Mouse (Mus musculus) spleen, postnatal 4 days (tissue): ENCODE results near the gene 9330182L06Rik.
A peak's percentile ranks its signal among the peaks of the same experiment; 100 is the strongest.

Experiments
- DNase-seq, 2 experiments: peaks; one replicate each; pipeline ENCODE4 v3.0.0; 2022; ENCODE audit warnings: low spot score in 2 of 2

Gene 9330182L06Rik

DNA sequence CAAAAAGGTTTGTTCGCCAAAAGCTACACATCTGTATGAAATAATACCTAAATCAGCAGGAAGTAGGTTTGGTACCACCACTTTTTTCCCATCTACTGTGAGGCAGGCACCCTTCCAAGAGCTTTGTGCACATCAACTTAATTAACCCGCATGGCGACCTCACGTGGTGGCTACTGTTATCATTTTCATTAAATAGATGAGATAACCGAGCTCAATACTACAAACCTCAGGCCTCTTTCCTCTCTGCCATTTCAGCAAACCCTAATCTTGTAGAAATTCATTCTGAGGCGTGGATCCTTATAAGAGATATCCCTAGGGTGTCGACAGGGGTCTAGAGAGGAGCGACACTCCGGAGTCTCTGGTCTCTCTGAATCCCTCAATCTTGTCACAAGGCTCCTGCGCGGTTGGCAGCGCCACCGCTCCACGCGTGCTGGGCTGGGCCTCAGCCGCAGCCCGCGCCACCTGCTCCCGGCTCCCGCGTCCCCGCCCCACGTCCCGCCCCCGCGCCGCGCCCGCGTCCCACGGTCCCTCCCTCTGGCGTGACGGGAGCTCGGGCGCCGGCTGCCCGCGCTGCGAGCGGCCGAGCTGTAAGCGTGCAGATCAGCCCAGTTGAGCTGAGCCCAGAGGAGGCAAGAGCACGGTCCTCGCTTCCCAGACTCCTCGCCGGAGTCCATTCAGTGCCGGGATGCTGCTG lies at the start of gene 9330182L06Rik:
TSS of gene 9330182L06Rik (plus strand) at position 533 of the 694 bp plus-strand sequence.
- peak in 1 of 2 experiments; percentile 61 for DNase-seq

DNA sequence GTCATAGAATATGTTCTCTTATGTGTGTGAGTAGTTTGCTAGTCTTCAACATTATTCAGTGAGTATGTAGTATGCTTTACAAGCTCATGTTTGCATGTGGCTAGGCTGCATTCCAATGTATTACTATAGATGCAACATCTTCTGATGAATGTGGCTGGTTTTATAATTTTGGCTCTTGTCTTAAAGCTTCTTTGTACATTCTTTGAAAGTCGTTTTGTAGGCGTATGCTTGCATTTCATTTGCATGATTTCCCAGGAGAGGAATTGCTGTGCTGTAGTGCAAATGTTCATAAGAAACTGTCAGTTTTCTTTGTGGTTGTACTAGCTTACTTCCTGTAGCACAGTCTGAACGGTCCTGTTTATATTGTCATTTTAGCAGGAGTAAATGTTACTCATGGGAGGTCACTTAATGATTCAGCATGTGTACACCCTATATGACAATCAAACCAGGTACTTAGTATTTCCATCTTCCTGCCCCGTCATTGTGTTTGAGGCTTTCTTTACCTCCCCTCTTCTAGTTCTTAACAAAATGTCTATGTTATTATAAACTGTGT lies 38.4 kb upstream of the 9330182L06Rik start:
- DNase-seq, result no peak

DNA sequence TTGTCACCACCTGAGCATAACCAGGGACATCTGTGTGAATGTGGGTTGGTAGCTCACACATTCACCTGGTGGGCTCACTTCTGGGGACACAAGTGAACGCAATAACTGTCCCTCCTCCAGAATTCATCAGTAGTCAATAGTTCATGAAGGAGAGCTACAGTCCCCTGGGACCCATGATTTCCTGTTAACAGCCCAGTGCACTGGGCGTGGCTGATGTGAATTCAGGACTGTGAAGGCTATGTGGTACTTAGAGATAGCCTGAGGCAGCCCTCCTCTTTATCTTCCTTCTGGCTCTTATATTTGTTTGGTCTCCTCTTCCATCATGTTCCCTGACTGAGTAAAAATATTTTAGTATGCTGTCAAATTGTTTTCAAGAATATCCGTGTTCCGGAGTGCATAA lies 1.6 kb upstream of the 9330182L06Rik start:
- DNase-seq, result no peak

DNA sequence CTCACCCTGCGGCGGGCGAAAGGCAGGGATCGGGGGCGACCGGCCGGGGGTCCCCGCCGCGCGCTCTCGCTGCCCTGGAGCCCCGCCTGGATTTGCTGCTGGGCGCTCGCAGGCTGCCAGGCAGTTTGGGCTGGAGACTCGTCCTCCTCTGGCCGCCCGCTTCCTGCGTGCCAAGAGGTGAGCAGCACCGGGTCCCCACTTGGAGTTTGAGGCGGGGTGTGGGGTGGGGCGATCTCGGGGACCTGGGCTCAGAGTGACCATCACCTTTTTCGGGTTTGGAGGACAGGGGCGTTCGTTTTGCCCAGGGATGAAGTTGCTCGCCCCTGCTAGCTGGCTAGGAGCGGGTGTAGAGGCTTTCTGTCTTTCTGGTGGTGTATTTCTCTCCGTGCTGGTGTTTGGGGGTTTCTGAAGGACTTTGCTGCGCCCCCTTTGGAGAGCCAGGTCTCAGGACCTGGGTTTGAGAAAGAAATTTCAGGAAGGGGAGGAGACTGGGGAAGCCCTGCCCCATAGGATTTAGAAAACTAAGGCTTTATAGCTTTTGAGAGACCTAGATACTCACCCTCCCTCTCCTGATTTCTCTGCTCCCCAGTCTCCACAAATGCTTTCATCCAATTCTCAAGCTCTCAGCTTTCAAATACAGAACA lies 484 bp downstream of the 9330182L06Rik start:
- no peak for DNase-seq

DNA sequence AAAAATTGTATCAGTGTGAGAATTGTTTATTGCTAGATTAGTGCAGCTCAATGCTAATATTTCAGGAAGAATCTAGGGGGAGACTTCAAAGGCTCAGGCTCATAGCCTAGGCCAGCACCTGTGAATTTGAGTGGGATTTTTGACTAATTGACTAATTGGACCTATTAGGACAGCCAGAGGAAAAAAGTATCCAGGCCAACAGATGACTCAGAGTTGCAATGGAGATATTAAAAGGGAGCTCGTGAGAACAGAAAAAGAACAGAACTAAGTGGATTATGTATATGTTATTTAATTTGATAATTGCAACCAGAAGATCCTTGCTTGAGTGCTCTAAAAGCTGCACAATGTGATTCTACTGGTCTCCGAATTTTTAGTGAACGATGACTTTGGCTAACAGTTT lies 3.7 kb downstream of the 9330182L06Rik start:
- DNase-seq, result no peak

DNA sequence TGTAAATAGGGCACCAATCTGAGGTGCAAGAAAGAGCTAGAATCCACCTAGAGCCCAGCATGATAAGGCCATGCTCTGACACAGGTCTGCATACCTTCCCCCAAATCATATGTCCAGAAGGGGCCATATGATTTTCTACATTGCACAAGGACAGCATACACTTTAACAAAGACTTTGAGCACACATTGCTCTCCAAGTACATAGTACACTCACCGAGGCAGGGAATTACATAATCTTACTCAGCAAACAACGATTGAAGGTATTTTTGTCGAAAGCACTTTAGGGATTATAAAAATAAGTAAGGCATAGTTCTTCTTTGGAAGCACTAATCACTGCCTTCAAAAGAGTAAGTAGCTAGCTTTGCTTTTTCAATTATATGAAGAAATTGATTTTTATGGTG lies 7.1 kb downstream of the 9330182L06Rik start:
- no peak for DNase-seq

DNA sequence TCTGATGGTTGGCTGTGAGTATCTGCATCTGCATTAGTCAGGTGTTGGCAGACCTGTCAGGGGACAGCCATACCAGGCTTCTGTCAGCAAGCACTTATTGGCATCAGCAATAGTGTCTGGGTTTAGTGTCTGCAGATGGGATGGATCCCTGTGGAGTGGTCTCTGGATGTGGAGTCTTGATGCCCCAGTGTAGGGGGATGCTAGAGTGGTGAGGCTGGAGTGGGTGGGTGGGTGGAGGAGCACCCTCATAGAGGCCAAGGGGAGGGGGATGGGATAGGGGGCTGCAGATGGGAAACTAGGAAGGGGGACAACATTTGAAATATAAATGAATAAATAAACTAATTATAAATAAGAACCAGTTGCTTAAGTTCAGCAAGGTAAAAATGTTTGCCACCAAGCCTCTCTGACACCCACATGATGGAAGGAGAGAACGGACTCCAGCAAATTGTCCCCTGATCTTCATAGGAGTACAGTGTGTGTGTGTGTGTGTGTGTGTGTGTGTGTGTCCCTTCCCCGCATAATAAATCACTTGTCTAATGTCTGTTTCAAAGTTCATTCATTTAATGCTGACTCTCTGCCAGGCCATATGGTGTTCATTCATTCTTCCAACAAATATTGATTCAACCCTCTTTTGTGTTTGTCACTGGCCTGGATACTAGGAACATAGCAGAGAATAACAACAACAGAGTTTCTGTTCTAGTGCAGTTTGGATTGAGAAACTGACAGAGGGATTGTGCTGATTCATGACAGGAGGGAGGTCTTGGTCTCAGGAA lies 30.0 kb downstream of the 9330182L06Rik start:
- DNase-seq, result no peak

GRCm38 (mm10) chr5:9296550-9296928 lies 30.6 kb downstream of the 9330182L06Rik start:
- no peak for DNase-seq

GRCm38 (mm10) chr5:9326863-9327262 lies 60.9 kb downstream of the 9330182L06Rik start:
- no peak for DNase-seq

DNA sequence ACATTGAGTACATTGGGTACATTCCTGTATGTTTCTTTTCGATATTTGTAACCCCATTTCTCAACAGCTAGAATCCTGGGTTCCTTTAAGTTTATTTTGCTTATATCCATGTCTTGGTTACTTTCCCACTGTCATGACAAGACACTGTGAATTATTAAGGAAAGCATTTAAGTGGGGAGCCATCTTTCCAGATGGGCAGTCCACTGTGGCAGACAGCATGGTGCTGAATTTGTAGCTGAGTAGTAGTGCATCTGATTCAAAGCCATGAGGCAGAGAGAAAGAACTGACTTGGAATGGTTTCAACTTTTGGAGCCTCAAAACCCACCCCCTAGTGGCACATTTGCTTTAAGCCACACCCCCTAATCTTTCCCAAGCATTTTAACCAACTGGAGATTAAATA lies 61.6 kb downstream of the 9330182L06Rik start:
- DNase-seq, result no peak

GRCm38 (mm10) chr5:9338756-9339510 lies 73.0 kb downstream of the 9330182L06Rik start:
- no peak for DNase-seq

DNA sequence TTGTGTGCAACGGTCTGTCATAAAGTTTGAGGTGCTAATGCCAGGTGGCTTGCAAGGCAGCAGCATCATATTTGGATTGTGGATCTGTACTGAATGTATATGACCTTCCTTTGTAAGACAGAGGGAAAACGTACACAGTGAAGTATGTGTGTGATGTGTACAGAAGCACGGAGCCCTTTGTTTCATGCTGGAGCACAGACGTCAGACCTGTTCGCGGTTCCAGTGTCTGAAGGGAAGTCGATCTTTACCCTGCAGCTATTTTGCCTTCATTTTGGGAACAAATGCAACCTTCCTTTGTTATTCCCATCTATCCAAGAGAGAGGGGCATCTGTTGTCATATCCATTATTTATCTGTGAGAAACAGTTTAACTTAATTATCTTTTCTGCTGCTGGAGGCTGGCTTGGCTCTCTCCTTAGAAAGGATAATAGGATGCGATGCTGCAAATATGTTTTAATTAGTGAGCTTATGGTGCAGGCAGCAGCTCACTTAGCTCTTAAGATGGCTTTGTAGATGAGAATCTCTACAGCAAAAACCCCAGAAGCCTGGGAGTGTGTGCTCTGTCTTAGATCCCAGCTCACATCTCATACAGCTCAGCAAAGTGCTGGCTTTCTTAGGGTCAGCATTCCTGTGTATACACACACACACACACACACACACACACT lies 73.7 kb downstream of the 9330182L06Rik start:
- no peak for DNase-seq

DNA sequence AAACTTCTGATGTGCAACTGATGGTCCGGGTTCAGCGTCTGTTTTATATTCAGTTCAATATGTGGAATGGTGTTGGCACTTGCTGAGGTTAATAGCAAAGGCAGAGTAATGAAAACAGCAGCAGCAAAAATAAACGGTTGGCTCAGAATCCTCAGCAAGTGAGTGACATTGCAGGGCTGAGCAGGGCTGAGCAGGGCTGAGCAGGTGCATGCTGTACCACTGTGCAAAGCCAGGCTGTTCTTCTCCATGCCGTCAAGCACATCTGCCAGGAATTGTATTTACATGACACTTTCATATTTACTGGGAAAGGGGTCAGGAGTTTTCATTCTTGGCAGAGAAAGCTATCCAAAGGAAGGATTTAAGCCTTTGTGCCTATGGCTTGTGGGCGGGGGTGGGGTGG lies 78.7 kb downstream of the 9330182L06Rik start:
- DNase-seq, result peak in 1 of 2 experiments; percentile 38

GRCm38 (mm10) chr5:9345038-9345617 lies 79.2 kb downstream of the 9330182L06Rik start:
- DNase-seq, result no peak

GRCm38 (mm10) chr5:9345625-9346024 lies 79.7 kb downstream of the 9330182L06Rik start:
- no peak for DNase-seq

GRCm38 (mm10) chr5:9346510-9346909 lies 80.6 kb downstream of the 9330182L06Rik start:
- DNase-seq, result no peak

GRCm38 (mm10) chr5:9352163-9352562 lies 86.2 kb downstream of the 9330182L06Rik start:
- DNase-seq, result no peak

DNA sequence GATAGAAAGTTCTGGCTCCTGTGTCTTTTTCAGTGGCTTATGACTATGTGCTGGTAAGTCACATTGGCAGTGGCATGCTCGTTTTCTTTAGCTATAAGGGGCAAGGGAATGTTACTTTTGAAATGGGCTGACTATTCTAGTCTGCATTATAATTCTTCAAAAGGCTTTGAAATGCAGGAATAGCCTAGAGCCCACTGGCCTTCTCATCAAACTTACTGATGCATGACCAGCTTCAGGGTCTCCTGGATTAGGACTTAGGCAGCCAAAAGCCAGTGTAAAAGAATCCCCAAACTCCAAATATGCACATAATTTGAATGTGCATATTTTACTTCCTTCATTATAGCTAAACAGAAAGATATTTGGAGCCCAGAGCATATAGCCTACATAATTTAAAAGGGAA lies 86.7 kb downstream of the 9330182L06Rik start:
- DNase-seq, result no peak

- no peak for DNase-seq
Observed at GRCm38 (mm10) chr5:9354257-9354656, 88.3 kb downstream of the 9330182L06Rik start.

DNA sequence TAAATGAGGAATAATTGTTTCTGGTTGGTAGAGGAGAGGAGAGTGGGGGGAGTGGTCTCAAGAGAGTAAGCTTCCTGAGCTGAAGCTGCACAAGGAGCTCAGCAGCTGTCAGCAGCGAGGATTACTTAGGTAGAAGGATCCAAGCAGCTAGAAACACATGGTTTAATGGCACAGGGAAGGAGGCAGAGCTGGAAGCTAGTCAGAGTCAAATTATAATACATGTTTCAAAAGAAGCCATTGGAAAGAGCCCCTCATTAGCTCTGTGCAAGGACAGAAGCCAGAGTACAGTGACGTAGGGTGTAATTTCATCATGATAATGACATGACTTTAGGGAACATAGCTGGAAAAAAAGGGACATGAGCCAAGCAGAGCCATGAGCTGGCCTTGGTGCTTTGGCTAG lies 92.2 kb downstream of the 9330182L06Rik start:
- DNase-seq, result no peak
